Mouse (Mus musculus) spleen, postnatal 36 days (tissue): ENCODE results near the gene Ppard.

Experiments
- DNase-seq, 2 experiments: peaks; one replicate each; pipeline ENCODE4 v3.0.0; 2022; ENCODE audit warnings: low spot score in 2 of 2, mixed read lengths in 1 of 2

Gene Ppard

DNA sequence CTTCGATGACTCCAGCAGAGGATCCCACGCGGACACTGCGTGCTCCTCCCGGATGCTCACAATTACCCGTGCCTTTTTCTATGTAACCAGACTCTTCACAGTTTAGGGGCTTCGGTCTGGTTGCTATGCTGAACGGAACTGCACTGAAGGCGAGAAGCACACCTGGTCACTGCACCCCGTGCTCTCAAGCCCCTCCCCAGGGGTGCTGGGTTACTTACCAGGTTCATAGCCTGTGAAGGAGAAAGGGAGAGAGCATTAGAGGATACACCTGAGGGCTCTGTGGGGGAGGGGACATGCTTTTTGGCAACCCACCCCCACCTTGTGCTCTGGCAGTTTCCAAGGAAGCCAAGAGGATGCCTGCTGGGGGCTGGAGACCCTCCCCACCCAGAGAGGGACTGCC, 102.8 kb downstream of the Ppard start:
- DNase-seq: no peak

DNA sequence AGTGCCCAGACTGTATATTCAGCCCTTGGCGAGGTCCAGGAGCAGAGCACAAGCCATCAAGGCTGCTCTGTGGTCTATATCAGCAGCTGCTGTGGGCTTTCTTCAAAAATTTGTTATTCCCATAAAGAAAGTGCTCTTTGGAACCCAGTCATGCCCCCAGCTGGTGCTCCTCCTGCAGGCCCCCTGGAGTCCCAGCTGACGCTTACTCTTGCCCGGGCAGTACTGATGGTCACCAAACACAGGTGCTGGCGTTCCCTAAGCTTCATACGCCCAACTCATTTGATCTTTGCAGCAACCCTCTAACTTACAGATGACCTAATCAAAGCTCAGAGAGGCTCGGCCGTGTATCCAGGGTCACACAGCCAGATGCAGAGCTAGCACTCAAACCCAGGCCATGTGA, 105.0 kb downstream of the Ppard start:
- DNase-seq: no peak

DNA sequence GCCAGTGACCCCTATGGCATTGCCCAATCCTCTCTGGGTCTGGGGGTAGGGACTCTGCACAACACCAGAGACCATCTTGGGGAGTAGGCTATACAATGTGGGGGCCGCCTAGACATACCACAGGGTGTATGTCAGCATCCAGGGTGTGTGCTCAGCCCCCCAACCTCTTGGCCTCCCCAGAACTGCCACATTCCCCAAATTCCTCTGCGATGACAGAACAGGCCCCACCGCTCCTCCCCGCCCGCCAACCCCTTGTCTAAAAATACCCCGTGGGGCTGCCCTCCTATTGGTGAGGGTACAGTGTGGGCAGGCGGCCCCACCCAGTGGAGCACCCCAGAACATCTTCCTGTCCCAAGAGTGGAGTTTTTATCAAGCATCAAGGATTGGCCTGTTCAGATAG, 108.1 kb downstream of the Ppard start:
- no peak for DNase-seq

DNA sequence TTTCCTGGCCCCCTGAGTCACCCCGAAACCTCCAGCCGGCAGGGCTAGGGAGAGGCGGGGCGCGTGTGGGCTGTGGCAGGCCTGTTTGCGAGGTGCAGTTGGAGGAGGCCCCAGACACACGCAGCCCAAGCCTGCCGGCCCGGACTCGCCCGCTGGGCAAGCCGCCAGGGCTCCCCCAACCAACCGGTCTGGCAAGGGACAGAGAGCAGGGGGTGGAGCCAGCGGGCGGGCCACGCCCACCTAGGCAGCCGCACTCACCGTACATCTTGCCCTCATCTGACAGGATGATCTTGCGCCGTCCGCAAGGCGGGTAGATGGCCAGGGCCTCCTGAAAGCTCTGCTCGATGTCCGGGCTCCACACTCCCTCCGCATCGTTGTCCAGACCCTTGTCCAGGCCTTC, 108.6 kb downstream of the Ppard start:
- peak; percentile 57 to 61 for DNase-seq

DNA sequence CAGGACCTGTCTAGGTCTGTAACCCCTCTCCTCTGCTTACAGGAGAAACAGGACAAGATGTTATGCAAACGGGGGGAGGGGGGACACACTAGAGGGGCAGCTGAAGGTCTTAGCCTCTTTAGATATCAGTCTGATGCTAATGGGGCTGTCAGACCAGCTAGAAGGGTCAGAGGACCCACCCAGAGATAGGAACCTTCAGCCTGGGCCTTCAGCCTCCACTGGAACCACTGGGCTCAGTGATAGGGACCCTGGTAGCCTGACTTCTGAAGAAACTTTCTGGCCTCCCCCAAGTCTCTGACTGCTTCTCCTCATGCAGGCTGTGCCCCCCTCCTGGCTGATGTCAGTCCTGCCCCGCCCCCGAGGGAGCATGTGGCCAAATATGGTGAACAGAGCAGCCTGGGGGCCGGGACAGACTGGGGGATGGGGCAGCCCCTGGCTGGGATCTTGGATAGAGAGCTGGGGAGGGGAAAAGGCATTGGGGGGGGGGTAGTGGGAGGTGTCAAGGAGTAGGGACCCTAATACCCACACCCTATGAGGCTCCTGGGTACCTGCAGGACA, 111.6 kb downstream of the Ppard start:
- DNase-seq: no peak

DNA sequence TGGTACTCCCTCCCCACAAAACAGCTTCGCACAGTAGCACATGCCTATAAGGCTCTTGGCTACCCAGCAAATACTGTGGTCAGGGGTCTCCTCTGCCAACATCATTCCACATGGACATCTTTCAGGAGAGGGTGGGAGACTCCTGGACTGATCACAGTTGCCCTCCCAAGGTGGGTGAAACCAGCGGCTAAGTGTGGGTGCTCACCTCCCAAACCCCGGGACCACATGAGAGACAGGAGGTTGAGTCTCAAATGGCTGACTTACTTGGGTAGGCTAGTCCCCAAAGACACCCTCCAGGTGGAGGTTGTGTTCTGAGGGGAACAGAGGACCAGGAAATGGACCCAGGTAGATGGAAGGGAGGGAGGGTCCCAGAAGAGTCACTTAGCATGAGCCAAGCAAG, 112.2 kb downstream of the Ppard start:
- DNase-seq: no peak

DNA sequence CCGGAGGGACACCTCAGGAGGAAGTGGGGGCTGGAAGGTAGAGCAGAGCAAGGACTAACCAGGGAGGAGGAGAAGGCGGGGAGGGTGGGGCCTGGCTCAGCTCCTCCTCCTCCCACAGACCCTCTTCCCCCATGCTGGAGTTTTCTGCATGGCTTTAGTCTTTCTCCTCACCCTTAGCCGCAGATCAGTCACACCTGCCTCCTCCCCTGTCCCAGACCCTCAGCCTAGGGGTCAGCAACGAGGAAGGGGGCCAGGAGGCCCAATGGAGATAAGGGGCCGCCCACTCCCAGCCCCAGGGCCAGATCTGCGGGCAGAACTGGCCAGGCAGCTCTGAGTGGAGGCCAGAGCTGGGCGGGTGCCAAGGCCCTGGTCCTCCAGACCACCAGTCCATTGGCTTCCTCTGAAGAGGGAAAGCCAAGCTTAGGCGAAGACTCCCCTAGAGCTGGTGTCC, 112.8 kb downstream of the Ppard start:
- no peak for DNase-seq

DNA sequence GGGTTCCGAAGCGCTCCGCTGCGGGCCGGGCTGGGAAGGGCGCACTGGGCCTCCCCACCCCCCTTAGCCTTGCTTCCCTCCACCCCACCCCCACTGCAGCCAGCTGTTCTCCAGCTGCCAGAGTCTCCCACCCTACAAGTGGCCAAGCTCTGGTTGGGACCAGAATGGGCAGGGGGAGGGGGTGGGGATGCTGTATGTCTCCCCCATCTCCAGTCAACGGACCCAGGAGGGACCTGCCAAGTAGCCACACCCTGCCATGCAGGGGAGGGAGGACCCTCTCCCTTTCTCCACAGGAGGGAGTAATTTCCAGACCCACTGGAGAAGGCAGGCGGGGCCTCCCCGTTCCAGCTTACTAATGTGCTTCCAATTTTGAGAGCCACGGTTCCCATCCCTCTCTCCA, 113.4 kb downstream of the Ppard start:
- DNase-seq: no peak

DNA sequence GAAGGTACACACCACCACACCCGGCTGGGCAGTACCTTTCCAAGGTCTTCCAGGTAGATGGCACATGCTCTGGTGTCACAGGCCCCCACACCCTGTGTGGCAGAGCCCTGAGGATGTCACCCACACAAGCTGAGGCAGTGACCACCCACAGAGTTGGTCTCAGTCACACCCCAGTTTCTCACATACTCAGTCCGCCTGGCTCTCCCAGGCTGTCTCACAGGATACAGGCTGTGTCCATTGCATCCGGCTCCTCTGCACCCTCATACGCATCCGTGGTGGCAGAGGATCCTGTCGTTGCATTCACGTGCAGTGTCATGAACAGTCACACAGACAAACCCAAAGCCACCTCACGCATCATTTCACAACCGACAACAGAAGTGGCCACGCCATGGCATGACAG, 114.8 kb downstream of the Ppard start:
- DNase-seq: no peak

DNA sequence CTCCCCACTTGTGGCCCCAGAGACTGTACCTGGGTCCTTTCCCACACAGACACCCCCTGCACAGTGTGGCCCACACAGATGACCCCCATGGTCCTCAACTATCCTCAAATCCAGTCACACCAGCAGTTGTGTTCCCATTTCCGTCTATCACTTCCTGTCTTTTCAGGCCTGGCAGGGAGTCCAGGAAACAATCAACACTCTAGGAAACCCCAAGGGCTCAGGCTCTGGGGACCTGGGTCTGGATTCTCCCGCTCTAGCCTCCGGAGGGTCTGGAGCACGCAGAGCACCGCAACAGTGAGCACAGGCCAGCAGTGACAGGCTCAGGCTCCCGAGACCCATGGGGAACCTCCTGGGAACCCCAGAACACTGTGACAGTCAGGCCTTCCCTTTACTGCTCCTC, 115.7 kb downstream of the Ppard start:
- no peak for DNase-seq

DNA sequence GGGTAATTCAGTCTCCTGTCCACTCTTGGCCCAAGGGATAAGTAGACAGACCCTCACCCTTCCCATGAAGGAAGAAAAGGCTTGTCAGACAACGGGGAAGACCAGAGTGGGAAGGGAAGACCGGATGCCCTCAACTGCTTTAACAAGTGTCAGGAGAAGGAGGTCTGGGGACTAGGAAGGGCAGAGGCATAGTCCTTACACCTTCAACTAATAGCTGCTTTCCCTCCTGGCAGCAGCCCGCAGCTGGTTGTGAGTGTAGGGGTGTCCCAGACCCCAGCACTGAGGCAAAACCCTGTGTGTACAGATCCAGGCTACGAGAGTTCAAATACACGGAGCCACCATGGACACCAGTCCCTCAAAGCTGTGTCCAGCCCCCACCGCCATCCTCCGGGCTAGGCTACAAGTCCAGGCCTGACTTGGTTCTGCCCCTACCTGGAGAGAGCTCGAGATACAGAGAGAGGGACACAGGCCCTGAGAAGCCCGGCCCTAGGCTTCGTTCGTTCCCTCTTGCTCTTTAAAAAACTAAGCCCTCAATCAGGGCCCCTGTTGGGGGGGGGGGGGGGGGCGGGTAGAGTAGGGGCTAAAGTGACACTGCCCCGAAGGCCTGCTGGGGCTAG, 116.9 kb downstream of the Ppard start:
- DNase-seq: no peak

DNA sequence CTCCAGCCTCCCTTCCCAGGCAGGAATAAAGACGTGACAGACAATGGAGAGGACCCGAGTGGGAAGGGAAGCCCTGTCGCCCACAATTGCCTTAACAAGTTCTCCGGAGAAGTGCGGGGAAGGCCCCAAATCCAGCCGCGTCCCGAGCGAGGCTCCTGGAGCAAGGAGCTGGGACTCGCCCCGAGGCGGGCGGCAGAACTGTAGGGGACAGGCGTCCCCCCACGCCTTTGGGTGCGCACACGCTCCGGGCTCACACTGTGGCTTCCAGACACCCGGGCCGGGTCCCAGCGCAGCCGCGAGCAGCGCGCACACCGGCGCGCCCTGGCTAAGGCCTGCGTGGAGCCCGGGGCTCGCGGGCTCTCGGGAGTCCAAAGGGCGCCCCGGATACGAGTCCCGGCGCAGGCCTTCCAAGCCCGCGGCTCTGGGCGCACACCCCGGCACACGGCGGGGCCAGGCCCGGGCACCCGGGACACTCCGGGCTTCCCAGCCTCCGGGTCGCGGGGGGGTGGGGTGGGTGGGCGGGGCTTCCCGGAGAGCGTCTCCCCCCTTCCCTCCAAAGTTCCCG, 117.5 kb downstream of the Ppard start:
- no peak for DNase-seq

DNA sequence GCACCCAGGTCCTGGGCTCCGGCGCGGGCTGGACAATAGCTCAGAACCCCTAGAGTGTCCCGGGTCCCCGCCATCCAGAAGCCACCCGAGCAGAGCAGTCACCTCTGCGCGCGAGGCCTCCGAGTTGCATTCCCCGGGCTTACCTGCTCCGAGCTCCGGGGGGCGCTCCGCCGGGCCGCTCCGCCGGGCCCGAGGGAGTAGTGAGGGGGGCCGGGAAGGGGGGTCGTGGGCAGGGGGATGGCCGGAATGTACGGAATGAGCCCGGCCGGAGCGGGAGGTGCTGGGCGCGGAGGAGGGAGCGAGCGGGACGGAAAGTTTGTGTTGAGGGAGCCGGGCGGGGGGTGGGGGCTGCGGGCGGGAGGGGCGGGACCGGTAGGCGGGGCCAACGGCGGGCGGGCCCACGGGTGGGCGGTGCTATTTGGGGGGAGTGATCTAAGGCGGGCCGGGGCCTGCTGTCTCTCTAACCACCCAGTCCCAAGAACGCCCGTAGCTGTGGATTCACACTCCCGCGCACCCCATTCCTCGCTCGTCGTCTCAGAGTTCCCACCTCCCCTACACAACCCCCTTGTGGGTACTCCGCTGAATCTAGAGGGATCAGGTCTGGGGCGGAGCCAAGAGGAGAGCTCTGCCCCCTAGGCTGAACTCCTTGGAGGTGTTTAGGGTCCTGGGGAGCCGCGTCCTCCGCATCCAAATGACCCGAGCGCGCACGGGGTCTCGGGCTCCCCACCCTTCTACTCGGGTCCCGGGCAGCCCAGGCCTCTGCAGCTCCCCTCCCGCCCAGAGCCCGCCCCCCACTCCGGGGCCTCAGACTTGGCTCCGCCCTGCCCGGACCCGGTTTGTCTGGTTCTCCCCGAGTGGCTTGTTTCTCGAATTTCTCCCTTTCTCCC, 118.2 kb downstream of the Ppard start, which contains the start of gene Tead3:
TSS of gene Tead3 (minus strand) at position 352 of the 887 bp plus-strand sequence.
- DNase-seq: peak; percentile 26 to 45
